Comparison of ENCODE assay signal across 20 mouse cellular contexts in genomic region chr7:28881199-28881598, GRCm38 (mm10). TPM values are rescaled to one million over a fixed set of nuclear protein-coding genes. Genes with fewer than 3 reads are reported as not detected.
DNase-seq lines count a peak whose midpoint lies in the region; ATAC-seq lines count a peak whose summit lies in the region.
"Had no signal": no experiment of that assay in that cellular context is flagged by ENCODE, and none has a peak within 500 bp of the region (broad histone marks: within the 10 kb centered on the region; RNA-seq: fewer than 3 reads in every experiment).

Gene Capn12, plus strand, starts transcription at chr7:28881422.

- no peaks in the 10 kb centered on the region for H3K4me1 ChIP-seq in heart, embryonic 11.5 days (ENCODE audit: control insufficient read depth, insufficient read depth, low read length)
- no peaks in the 10 kb centered on the region for H3K4me1 ChIP-seq in lung, embryonic 16.5 days (replicated peaks; ENCODE audit: control insufficient read depth, insufficient read depth, low read length)
- H3K4me1 ChIP-seq in embryonic facial prominence, embryonic 10.5 days, result peaks cover 21% of the 10 kb centered on the region

- DNase-seq in heart, adult 8-10 months (ENCODE audit: low spot score), result no peak
- no peak for DNase-seq in lung, postnatal 25 days (ENCODE audit: low spot score)
- DNase-seq in embryonic facial prominence, embryonic 10.5 days (ENCODE audit: low spot score), result no peak
- DNase-seq in thymus, postnatal 36 days, result peak; percentile 33 to 62
- no peak for DNase-seq in adrenal gland, adult 8-10 months
- DNase-seq: adrenal gland, postnatal 10 days; cerebellum, adult 9-11 months; gastrocnemius, adult 2 months; heart, postnatal 36 days; lung, postnatal 10 days; right cerebral cortex, postnatal 4 days had no signal

- no peak within 1 kb of the TSS for H3K4me2 ChIP-seq in heart, embryonic 11.5 days
- no peak within 1 kb of the TSS for H3K4me2 ChIP-seq in lung, embryonic 16.5 days (ENCODE audit: low read depth, low read length)
- H3K4me2 ChIP-seq: liver, embryonic 15.5 days had no signal

- no peaks in the 10 kb centered on the region for H3K9me3 ChIP-seq in heart, embryonic 11.5 days (replicated peaks; ENCODE audit: control insufficient read depth, low read length)
- no peaks in the 10 kb centered on the region for H3K9me3 ChIP-seq in lung, embryonic 16.5 days (ENCODE audit: control insufficient read depth, low read length)
- no peaks in the 10 kb centered on the region for H3K9me3 ChIP-seq in embryonic facial prominence, embryonic 10.5 days
- H3K9me3 ChIP-seq: liver, embryonic 15.5 days had no signal

- no peak; the same call in 1 of the 2 replicates for ATAC-seq in heart, embryonic 11.5 days (replicated peaks; ENCODE audit: insufficient number of reproducible peaks, low FRiP score, low TSS enrichment)
- 0 out of 2 replicates have a peak, but pooled peaks have one; percentile 24 for ATAC-seq in lung, embryonic 16.5 days (ENCODE audit: low read depth)
- no peak for ATAC-seq in megakaryocyte-erythroid progenitor cell, adult 5-6 weeks (replicated peaks; ENCODE audit: low FRiP score, low TSS enrichment, poor library complexity, severe bottlenecking)
- ATAC-seq: midbrain, embryonic 16.5 days had no signal

- 0 out of 2 replicates have a peak within 1 kb of the TSS, but pooled peaks have one; percentile 3 for H3K9ac ChIP-seq in heart, embryonic 11.5 days (ENCODE audit: low read depth, low read length)
- no peak within 1 kb of the TSS for H3K9ac ChIP-seq in lung, embryonic 16.5 days (ENCODE audit: low read length)
- H3K9ac ChIP-seq: liver, embryonic 15.5 days had no signal

- H3K4me3 ChIP-seq in heart, embryonic 11.5 days (ENCODE audit: low read depth, low read length), result no peak within 1 kb of the TSS
- H3K4me3 ChIP-seq in lung, embryonic 16.5 days (ENCODE audit: low read length), result no peak within 1 kb of the TSS
- H3K4me3 ChIP-seq in embryonic facial prominence, embryonic 10.5 days, result no peak within 1 kb of the TSS
- H3K4me3 ChIP-seq: gastrocnemius, adult 2 months; liver, embryonic 15.5 days had no signal

- no peaks in the 10 kb centered on the region for H3K27me3 ChIP-seq in heart, embryonic 11.5 days (ENCODE audit: control insufficient read depth, insufficient read depth, low read length)
- no peaks in the 10 kb centered on the region for H3K27me3 ChIP-seq in lung, embryonic 16.5 days (ENCODE audit: control insufficient read depth, insufficient read depth, low read depth, low read length)
- H3K27me3 ChIP-seq in embryonic facial prominence, embryonic 10.5 days (replicated peaks; ENCODE audit: low read depth, poor library complexity, severe bottlenecking), result peaks cover 7% of the 10 kb centered on the region; the same call in 1 of the 2 replicates
- H3K27me3 ChIP-seq: CH12.LX had no signal

- no peak within 1 kb of the TSS for H3K27ac ChIP-seq in heart, embryonic 11.5 days (ENCODE audit: low read depth, low read length)
- H3K27ac ChIP-seq in lung, embryonic 16.5 days (ENCODE audit: low read length), result no peak within 1 kb of the TSS
- H3K27ac ChIP-seq in embryonic facial prominence, embryonic 10.5 days (replicated peaks), result peak within 1 kb of the TSS; percentile 54
- H3K27ac ChIP-seq: gastrocnemius, adult 2 months; liver, embryonic 15.5 days had no signal

- H3K36me3 ChIP-seq in heart, embryonic 11.5 days (ENCODE audit: control insufficient read depth, insufficient read depth, low read length), result no peaks in the 10 kb centered on the region
- no peaks in the 10 kb centered on the region for H3K36me3 ChIP-seq in lung, embryonic 16.5 days (ENCODE audit: control insufficient read depth, insufficient read depth, low read length)
- H3K36me3 ChIP-seq in embryonic facial prominence, embryonic 10.5 days (replicated peaks), result no peaks in the 10 kb centered on the region
- H3K36me3 ChIP-seq: liver, embryonic 15.5 days had no signal

- 42% methylated on average over 13 of the region's 13 CpGs for WGBS in heart, embryonic 11.5 days (ENCODE audit: insufficient replicate concordance)
- 37% methylated on average over 13 of the region's 13 CpGs for WGBS in lung, embryonic 16.5 days
- 41% methylated on average over 13 of the region's 13 CpGs for WGBS in embryonic facial prominence, embryonic 10.5 days

RNA-seq across cellular contexts. Expression of gene Capn12, which starts in this region (rescaled TPM):
- 0.46 and 0.70 TPM in 2 replicates for polyA plus RNA-seq in heart, embryonic 11.5 days (2014; fragmentation: Nextera tagmentation; extraction: Ambion mirVana)
- total RNA-seq in heart, adult 8-10 months (2022), result under 1 TPM; 0.12 to 0.32 (median 0.23) TPM
- polyA plus RNA-seq in lung, embryonic 16.5 days (2015; fragmentation: Nextera tagmentation; extraction: Ambion mirVana), result 0.43 and 0.49 TPM in 2 replicates
- 0.44 and 0.55 TPM in 2 replicates for polyA plus RNA-seq in embryonic facial prominence, embryonic 10.5 days (2016; fragmentation: Nextera tagmentation; extraction: Ambion mirVana)
- total RNA-seq in adrenal gland, adult 8-10 months (2022), result under 1 TPM in 3 of 4 experiments, not detected in 1; 0.12 to 0.16 (median 0.15) TPM
- total RNA-seq in megakaryocyte-erythroid progenitor cell, adult 5-6 weeks (2014; fragmentation: Nextera tagmentation), result not detected in 2 replicates
- total RNA-seq in megakaryocyte-erythroid progenitor cell, adult 5-6 weeks (2017), result not detected in 2 replicates
- total RNA-seq: granulocyte monocyte progenitor cell, adult 5-6 weeks; megakaryocyte, adult 5-6 weeks; neutrophil, adult 5-6 weeks had no signal

Comparison
In these comparisons a context has a peak if more than half of its experiments do, and no peak if none do; other contexts are left out.
1. Peak in ATAC-seq in lung, embryonic 16.5 days; RNA of the gene not detected or under 1 TPM.
2. DNase-seq: peak in thymus, postnatal 36 days (2 of 2); none in heart, adult 8-10 months (single experiment), lung, postnatal 25 days (single experiment), embryonic facial prominence, embryonic 10.5 days (single experiment) and adrenal gland, adult 8-10 months (single experiment).